Mouse (Mus musculus) urinary bladder, postnatal 10 days (tissue): ENCODE data around the gene Ppard.

Experiments used
- DNase-seq: peaks from one replicate; pipeline ENCODE4 v3.0.0; 2022; ENCODE audit warnings: low spot score

Ppard gene

GRCm38 (mm10) chr17:28341091-28341490 is 108.6 kb downstream of the Ppard start:
- peak; percentile 93 for DNase-seq

GRCm38 (mm10) chr17:28344050-28344607 is 111.6 kb downstream of the Ppard start:
- DNase-seq, result no peak

- DNase-seq, result no peak
These were observed 112.2 kb downstream of the Ppard start for GRCm38 (mm10) chr17:28344670-28345069.

- no peak for DNase-seq
These were observed 112.8 kb downstream of the Ppard start for GRCm38 (mm10) chr17:28345271-28345721.

- DNase-seq, result no peak
These were observed 113.4 kb downstream of the Ppard start for GRCm38 (mm10) chr17:28345882-28346281.

- DNase-seq, result no peak
These were observed 114.8 kb downstream of the Ppard start for GRCm38 (mm10) chr17:28347327-28347726.

- DNase-seq, result no peak
These were observed 115.7 kb downstream of the Ppard start for GRCm38 (mm10) chr17:28348211-28348610.

- no peak for DNase-seq
These were observed 116.9 kb downstream of the Ppard start for GRCm38 (mm10) chr17:28349264-28349880.

- no peak for DNase-seq
These were observed 117.5 kb downstream of the Ppard start for GRCm38 (mm10) chr17:28349901-28350465.

- DNase-seq, result peak; percentile 64
These were observed 118.2 kb downstream of the Ppard start, which contains the start of gene Tead3 for GRCm38 (mm10) chr17:28350466-28351352. TSS of gene Tead3 (minus strand) at chr17:28350817.
